9 mouse cellular contexts compared by ENCODE assay signal in genomic region chr5:43990316-43990715, GRCm38 (mm10). TPM values are rescaled to one million over a fixed set of nuclear protein-coding genes. Genes with fewer than 3 reads are reported as not detected.
A peak's percentile ranks its signal among the peaks of the same experiment; 100 is the strongest.
DNase-seq lines count a peak whose midpoint lies in the region; ATAC-seq lines count a peak whose summit lies in the region.
"Had no signal": no experiment of that assay in that cellular context is flagged by ENCODE, and none has a peak within 500 bp of the region (broad histone marks: within the 10 kb centered on the region; RNA-seq: fewer than 3 reads in every experiment).

No protein-coding gene starts in this region.

- WGBS in forebrain, embryonic 10.5 days = 54% methylated on average over 6 of the region's 6 CpGs
- 52% methylated on average over 6 of the region's 6 CpGs for WGBS in forebrain, embryonic 15.5 days

- H3K4me3 ChIP-seq in forebrain, embryonic 10.5 days = no peak overlapping the region
- no peak overlapping the region for H3K4me3 ChIP-seq in forebrain, embryonic 15.5 days
- H3K4me3 ChIP-seq: neural tube, embryonic 13.5 days had no signal

- H3K4me2 ChIP-seq in forebrain, embryonic 15.5 days (replicated peaks) = no peak overlapping the region
- H3K4me2 ChIP-seq: neural tube, embryonic 13.5 days had no signal

- H3K4me1 ChIP-seq in forebrain, embryonic 10.5 days = peaks cover 6% of the 10 kb centered on the region; the same call in 1 of the 2 replicates
- no peaks in the 10 kb centered on the region for H3K4me1 ChIP-seq in forebrain, embryonic 15.5 days
- H3K4me1 ChIP-seq: neural tube, embryonic 13.5 days had no signal

- no peaks in the 10 kb centered on the region for H3K9me3 ChIP-seq in forebrain, embryonic 10.5 days
- H3K9me3 ChIP-seq in forebrain, embryonic 15.5 days = no peaks in the 10 kb centered on the region
- H3K9me3 ChIP-seq: neural tube, embryonic 13.5 days had no signal

- H3K27me3 ChIP-seq in forebrain, embryonic 10.5 days (ENCODE audit: poor library complexity, severe bottlenecking) = 0 out of 2 replicates have a peak, but pooled peaks cover 5% of the 10 kb centered on the region
- H3K27me3 ChIP-seq in forebrain, embryonic 15.5 days = no peaks in the 10 kb centered on the region
- H3K27me3 ChIP-seq: neural tube, embryonic 13.5 days had no signal

- no peak for ATAC-seq in forebrain, embryonic 15.5 days (replicated peaks)

- no peak overlapping the region for H3K9ac ChIP-seq in forebrain, embryonic 15.5 days (replicated peaks)
- H3K9ac ChIP-seq: neural tube, embryonic 13.5 days had no signal

- DNase-seq in forebrain, embryonic 10.5 days (ENCODE audit: extremely low spot score, low spot score) = peak; percentile 59
- peak; percentile 41 for DNase-seq in urinary bladder, adult 2 months (ENCODE audit: low spot score)
- DNase-seq in urinary bladder, postnatal 4 days (ENCODE audit: low spot score in 2 of 2) = no peak
- peak; percentile 13 for DNase-seq in embryo, embryonic 11.5 days (ENCODE audit: low read depth, low spot score)
- peak; percentile 49 to 79 for DNase-seq in kidney, adult 8-10 months
- peak; percentile 62 for DNase-seq in lung, postnatal 25 days (ENCODE audit: low spot score)
- DNase-seq in spleen, postnatal 14 days (ENCODE audit: low spot score in 2 of 2) = peak; percentile 21 to 61

- no peak overlapping the region for H3K27ac ChIP-seq in forebrain, embryonic 10.5 days
- H3K27ac ChIP-seq in forebrain, embryonic 15.5 days (replicated peaks) = no peak overlapping the region
- H3K27ac ChIP-seq: neural tube, embryonic 13.5 days had no signal

- peaks cover 20% of the 10 kb centered on the region for H3K36me3 ChIP-seq in forebrain, embryonic 10.5 days (replicated peaks)
- H3K36me3 ChIP-seq in forebrain, embryonic 15.5 days = no peaks in the 10 kb centered on the region
- H3K36me3 ChIP-seq: neural tube, embryonic 13.5 days had no signal

RNA-seq across cellular contexts. Expression of gene Fgfbp1, which starts 8.7 kb away (rescaled TPM):
- 0.71 and 0.89 TPM in 2 replicates for polyA plus RNA-seq in forebrain, embryonic 10.5 days (2016; fragmentation: Nextera tagmentation; extraction: Ambion mirVana)
- 5.4 and 6.1 TPM in 2 replicates for polyA plus RNA-seq in forebrain, embryonic 15.5 days (2015; fragmentation: Nextera tagmentation; extraction: Ambion mirVana)
- polyA plus RNA-seq in urinary bladder, adult 2 months (2012; rRNA removed) = not detected in 2 replicates

Comparison
In these comparisons a context has a peak if more than half of its experiments do, and no peak if none do; other contexts are left out.
1. DNase-seq: peak in forebrain, embryonic 10.5 days (single experiment), urinary bladder, adult 2 months (single experiment), embryo, embryonic 11.5 days (single experiment), kidney, adult 8-10 months (2 of 2), lung, postnatal 25 days (single experiment) and spleen, postnatal 14 days (2 of 2); none in urinary bladder, postnatal 4 days (0 of 2).